Mouse (Mus musculus) midbrain, embryonic 10.5 days (tissue): ENCODE measurements around the gene Apoe. TPM values are rescaled to one million over a fixed set of nuclear protein-coding genes. Genes with fewer than 3 reads are reported as not detected.

Experiments
- DNase-seq: peaks from one replicate; pipeline ENCODE4 v3.0.0-alpha.2; 2017; ENCODE audit warnings: low spot score
- H3K27ac ChIP-seq: fragments of 300-500 bp; sonication (generic); replicated peaks from 2 replicates; pipeline ENCODE4 v1.5.1; 2016; ENCODE audit warnings: mild to moderate bottlenecking
- H3K27me3 ChIP-seq: fragments of 300-500 bp; sonication (generic); 2 replicates; pipeline ENCODE4 v1.6.1; 2016; ENCODE audit warnings: low read depth, mild to moderate bottlenecking; ENCODE audit not compliant: poor library complexity, severe bottlenecking
- H3K36me3 ChIP-seq: fragments of 300-500 bp; sonication (generic); 2 replicates; pipeline ENCODE4 v1.6.1; 2016; ENCODE audit warnings: mild to moderate bottlenecking, moderate library complexity
- H3K4me1 ChIP-seq: fragments of 300-500 bp; sonication (generic); 2 replicates; pipeline ENCODE4 v1.6.1; 2016
- H3K4me3 ChIP-seq: fragments of 300-500 bp; sonication (generic); 2 replicates; pipeline ENCODE4 v1.5.1; 2016; ENCODE audit warnings: mild to moderate bottlenecking, moderate library complexity
- H3K9me3 ChIP-seq: fragments of 300-500 bp; sonication (generic); replicated peaks from 2 replicates; pipeline ENCODE4 v1.6.1; 2016; ENCODE audit warnings: mild to moderate bottlenecking
- WGBS: fragments of 180-500 bp; shearing (Covaris S2); methylation state at CpG from one replicate; pipeline ENCODE4 v1.1.7; 2016; 5-methylcytosine and 5-hydroxymethylcytosine counted together
- polyA plus RNA-seq: library from polyadenylated mRNA; unstranded; fragments of >200 nt; fragmentation: Nextera tagmentation; extraction: Ambion mirVana; gene quantifications from 2 replicates; pipeline ENCODE4 v1.2.1, GENCODE M21; 2016

Gene Apoe
- polyA plus RNA-seq, 1 experiment from 2014 or later, result 166 TPM

DNA sequence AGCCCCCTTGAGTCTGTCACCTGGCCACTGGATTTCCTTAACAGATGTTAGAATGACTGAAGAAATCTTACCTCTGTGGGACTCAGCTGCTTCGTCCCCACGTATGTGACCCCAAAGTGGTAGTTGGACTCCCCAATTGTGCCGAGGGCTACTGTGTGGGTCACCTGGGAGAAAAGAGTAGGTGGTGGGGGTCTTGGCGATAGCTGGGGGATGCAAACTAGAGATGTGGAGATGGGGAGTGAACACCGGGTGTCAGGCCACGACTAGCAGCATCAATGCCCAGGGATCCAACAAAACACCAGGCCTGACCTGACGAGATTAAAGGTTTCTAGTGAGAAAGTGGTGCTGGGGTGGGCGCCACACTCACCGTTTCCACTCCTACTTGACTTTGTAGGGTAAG is 14.6 kb upstream of the Apoe start:
- peak overlapping the region; percentile 100; the same call in 1 of the 2 replicates for H3K4me3 ChIP-seq
- WGBS, result 88% methylated on average over 9 of the region's 9 CpGs
- DNase-seq, result no peak
- H3K4me1 ChIP-seq, result peaks cover 25% of the 10 kb centered on the region
- H3K27me3 ChIP-seq, result no peaks in the 10 kb centered on the region
- no peak overlapping the region for H3K27ac ChIP-seq
- peaks cover 63% of the 10 kb centered on the region for H3K36me3 ChIP-seq
- no peaks in the 10 kb centered on the region for H3K9me3 ChIP-seq

GRCm38 (mm10) chr7:19713196-19713595 is 14.2 kb upstream of the Apoe start:
- WGBS, result 59% methylated on average over 4 of the region's 4 CpGs
- H3K27ac ChIP-seq, result no peak overlapping the region
- peaks cover 67% of the 10 kb centered on the region for H3K36me3 ChIP-seq
- H3K27me3 ChIP-seq, result no peaks in the 10 kb centered on the region
- H3K4me3 ChIP-seq, result peak overlapping the region; percentile 100; the same call in 1 of the 2 replicates
- no peaks in the 10 kb centered on the region for H3K9me3 ChIP-seq
- H3K4me1 ChIP-seq, result peaks cover 25% of the 10 kb centered on the region
- no peak for DNase-seq

GRCm38 (mm10) chr7:19712414-19712813 is 13.4 kb upstream of the Apoe start:
- H3K9me3 ChIP-seq, result no peaks in the 10 kb centered on the region
- H3K4me1 ChIP-seq, result peaks cover 25% of the 10 kb centered on the region
- no peak overlapping the region for H3K4me3 ChIP-seq
- H3K27ac ChIP-seq, result no peak overlapping the region
- H3K36me3 ChIP-seq, result peaks cover 71% of the 10 kb centered on the region
- no peaks in the 10 kb centered on the region for H3K27me3 ChIP-seq
- no peak for DNase-seq
- 87% methylated on average over 4 of the region's 4 CpGs for WGBS

- 97% methylated on average over 10 of the region's 10 CpGs for WGBS
- DNase-seq, result no peak
- H3K4me3 ChIP-seq, result no peak overlapping the region
Observed at GRCm38 (mm10) chr7:19710650-19711049, 11.7 kb upstream of the Apoe start.

DNA sequence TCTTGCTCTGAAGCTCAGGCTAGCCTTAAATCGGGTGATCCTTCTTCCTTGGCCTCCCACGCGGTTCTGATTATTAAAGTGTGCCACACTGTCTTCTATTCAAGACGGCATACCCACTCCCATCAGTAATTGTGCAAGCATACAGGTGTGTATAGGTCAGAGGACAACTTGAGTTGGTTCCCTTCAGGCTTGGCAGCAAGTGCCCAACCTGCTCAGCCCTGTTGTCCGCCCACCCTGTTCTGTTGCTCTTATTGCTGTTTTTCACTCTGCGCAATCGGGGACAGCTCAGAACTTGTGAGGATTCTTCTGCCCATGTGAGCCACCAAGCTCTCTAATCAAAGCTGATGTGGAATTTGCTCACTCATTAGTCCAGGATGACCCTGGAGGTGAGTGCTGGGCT is 6.3 kb upstream of the Apoe start:
- no peak for DNase-seq
- Histone ChIP-seq H3K27me3 (no peaks in the 10 kb centered on the region), H3K36me3 (peaks cover 88% of the 10 kb centered on the region), H3K4me3 (no peak overlapping the region), H3K9me3 (no peaks in the 10 kb centered on the region), H3K27ac (no peak overlapping the region), H3K4me1 (peaks cover 20% of the 10 kb centered on the region)
- WGBS, result 96% methylated on average over 7 of the region's 7 CpGs

More at GRCm38 (mm10) chr7:19710650-19711049, 11.7 kb upstream of the Apoe start:
- H3K27ac ChIP-seq, result no peak overlapping the region
- no peaks in the 10 kb centered on the region for H3K27me3 ChIP-seq
- H3K4me1 ChIP-seq, result peaks cover 15% of the 10 kb centered on the region
- H3K36me3 ChIP-seq, result peaks cover 82% of the 10 kb centered on the region
- H3K9me3 ChIP-seq, result no peaks in the 10 kb centered on the region

DNA sequence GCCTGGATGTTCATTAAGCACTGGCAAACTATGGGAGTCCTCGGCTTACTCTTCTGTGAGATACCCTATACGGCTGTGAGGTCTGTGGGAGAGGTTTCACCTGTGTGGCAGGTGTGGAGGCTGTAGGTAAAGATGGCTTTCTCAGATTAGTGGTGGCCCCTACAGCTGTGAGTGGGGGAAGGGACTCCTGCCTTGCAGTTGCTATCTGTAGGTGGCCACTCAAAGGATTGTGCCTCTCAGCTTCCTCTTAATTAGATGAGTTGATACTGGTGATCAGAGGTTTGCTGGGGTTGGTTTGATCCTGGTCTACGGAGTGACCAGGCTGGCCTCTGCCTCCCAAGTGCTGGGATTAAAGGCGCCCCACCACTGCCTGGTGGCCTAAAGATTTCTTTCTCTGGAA is 5.5 kb upstream of the Apoe start:
- peaks cover 27% of the 10 kb centered on the region for H3K4me1 ChIP-seq
- 97% methylated on average over 4 of the region's 4 CpGs for WGBS
- no peaks in the 10 kb centered on the region for H3K27me3 ChIP-seq
- no peak for DNase-seq
- no peaks in the 10 kb centered on the region for H3K9me3 ChIP-seq
- peaks cover 80% of the 10 kb centered on the region for H3K36me3 ChIP-seq
- no peak overlapping the region for H3K27ac ChIP-seq
- no peak overlapping the region for H3K4me3 ChIP-seq

GRCm38 (mm10) chr7:19702859-19703555 is 4.0 kb upstream of the Apoe start:
- H3K27ac ChIP-seq, result no peak overlapping the region

DNA sequence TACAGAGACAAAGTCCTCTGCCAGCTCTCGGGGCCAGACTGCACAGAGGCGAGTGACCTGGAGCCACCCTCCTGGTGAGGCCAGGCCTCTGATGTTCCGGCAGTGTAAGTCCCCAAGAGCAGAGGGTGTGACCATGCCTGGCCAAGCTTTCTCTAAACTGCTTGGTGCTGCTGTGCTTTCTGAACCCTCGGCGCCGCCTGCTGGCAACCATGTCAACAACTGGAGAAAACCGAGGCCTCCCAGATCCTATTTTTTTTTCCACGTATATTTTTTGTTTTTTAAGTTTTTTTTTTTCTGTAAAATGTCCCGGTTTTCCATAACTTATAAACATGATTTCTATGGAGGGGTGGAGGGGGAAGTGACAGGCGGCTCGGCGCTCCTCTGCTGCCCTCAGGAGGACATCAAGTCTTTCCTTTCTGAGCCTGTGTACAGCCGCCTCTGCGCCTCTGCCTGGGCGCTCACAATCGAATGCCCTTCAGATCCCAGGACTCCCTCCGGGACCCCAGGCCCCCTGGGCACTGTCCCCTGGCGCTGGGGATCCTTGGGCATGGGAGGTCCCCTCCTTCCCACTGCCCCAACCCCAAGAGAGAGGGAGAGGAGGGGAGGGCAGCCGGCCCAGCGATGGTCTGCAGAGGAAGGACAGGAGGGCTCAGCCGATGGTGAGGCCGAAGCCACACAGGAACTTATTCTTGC is 2.2 kb upstream of the Apoe start:
- peaks cover 6% of the 10 kb centered on the region for H3K9me3 ChIP-seq
- H3K36me3 ChIP-seq, result peaks cover 56% of the 10 kb centered on the region
- H3K27ac ChIP-seq, result peak overlapping the region; percentile 63
- peaks cover 46% of the 10 kb centered on the region for H3K4me1 ChIP-seq
- H3K27me3 ChIP-seq, result no peaks in the 10 kb centered on the region
- DNase-seq, result peak; percentile 71
- 26% methylated on average over 22 of the region's 22 CpGs for WGBS
- H3K4me3 ChIP-seq, result peak overlapping the region; percentile 29

More at GRCm38 (mm10) chr7:19702859-19703555, 4.0 kb upstream of the Apoe start:
- peaks cover 65% of the 10 kb centered on the region for H3K36me3 ChIP-seq
- H3K4me1 ChIP-seq, result peaks cover 41% of the 10 kb centered on the region
- no peaks in the 10 kb centered on the region for H3K27me3 ChIP-seq
- H3K9me3 ChIP-seq, result no peaks in the 10 kb centered on the region
- WGBS, result 89% methylated on average over 16 of the region's 16 CpGs
- DNase-seq, result no peak
- no peak overlapping the region for H3K4me3 ChIP-seq

DNA sequence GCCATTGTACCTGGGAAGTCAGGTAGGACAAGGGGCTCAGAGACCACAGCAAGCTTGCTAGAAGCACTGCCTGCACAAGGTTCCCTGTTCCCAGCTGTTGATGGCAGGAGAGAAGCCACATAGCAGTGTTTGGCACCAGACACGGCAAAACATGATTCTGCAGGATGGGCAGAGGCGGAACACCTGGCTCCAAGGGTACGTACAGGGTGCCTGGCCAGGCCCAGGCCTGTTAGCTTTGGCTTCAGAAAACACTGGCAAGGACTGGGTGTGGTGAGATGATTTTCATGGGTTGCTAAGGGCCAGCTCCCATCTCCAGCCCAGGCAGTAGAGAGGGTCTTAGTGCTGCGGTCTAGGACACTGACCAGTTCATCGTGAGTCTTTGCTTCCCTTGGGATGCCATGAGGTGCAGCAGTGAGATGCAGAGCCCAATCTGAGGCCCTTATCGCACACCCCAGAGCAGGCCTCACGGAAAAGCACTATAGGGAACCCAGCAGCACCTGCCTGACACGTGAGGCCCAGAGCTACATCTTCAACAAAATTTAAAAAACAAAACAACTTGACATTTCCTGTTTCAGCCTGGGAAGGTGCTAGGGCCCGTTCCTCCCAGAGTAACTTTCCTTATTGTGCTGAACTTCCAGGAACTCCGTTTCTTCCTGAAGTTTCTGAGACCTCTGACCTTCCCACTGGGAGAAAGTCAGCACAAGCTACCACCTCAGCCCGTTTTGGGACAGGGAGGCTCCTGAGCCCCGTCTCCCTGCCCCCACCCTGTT is 1.5 kb upstream of the Apoe start:
- peaks cover 46% of the 10 kb centered on the region for H3K4me1 ChIP-seq
- H3K4me3 ChIP-seq, result peak overlapping the region; percentile 29; the same call in 1 of the 2 replicates
- peaks cover 56% of the 10 kb centered on the region for H3K36me3 ChIP-seq
- DNase-seq, result no peak
- H3K27ac ChIP-seq, result peak overlapping the region; percentile 38; the same call in 1 of the 2 replicates
- H3K9me3 ChIP-seq, result peaks cover 6% of the 10 kb centered on the region
- no peaks in the 10 kb centered on the region for H3K27me3 ChIP-seq
- WGBS, result 62% methylated on average over 12 of the region's 12 CpGs

- H3K4me1 ChIP-seq, result peaks cover 46% of the 10 kb centered on the region
- no peak overlapping the region for H3K4me3 ChIP-seq
- H3K27ac ChIP-seq, result peak overlapping the region; percentile 80; the same call in 1 of the 2 replicates
- 78% methylated on average over 4 of the region's 4 CpGs for WGBS
- no peaks in the 10 kb centered on the region for H3K27me3 ChIP-seq
- H3K9me3 ChIP-seq, result peaks cover 6% of the 10 kb centered on the region
- H3K36me3 ChIP-seq, result peaks cover 49% of the 10 kb centered on the region
- no peak for DNase-seq
Observed at GRCm38 (mm10) chr7:19699827-19700148, 800 bp upstream of the Apoe start.

GRCm38 (mm10) chr7:19697949-19698906 is 760 bp downstream of the Apoe start:
- Histone ChIP-seq H3K4me3 (peak overlapping the region; percentile 59), H3K4me1 (peaks cover 51% of the 10 kb centered on the region), H3K9me3 (peaks cover 6% of the 10 kb centered on the region), H3K27me3 (no peaks in the 10 kb centered on the region), H3K27ac (peak overlapping the region; percentile 80), H3K36me3 (peaks cover 33% of the 10 kb centered on the region)
- peak; percentile 57 for DNase-seq
- 1% methylated on average over 28 of the region's 28 CpGs for WGBS

DNA sequence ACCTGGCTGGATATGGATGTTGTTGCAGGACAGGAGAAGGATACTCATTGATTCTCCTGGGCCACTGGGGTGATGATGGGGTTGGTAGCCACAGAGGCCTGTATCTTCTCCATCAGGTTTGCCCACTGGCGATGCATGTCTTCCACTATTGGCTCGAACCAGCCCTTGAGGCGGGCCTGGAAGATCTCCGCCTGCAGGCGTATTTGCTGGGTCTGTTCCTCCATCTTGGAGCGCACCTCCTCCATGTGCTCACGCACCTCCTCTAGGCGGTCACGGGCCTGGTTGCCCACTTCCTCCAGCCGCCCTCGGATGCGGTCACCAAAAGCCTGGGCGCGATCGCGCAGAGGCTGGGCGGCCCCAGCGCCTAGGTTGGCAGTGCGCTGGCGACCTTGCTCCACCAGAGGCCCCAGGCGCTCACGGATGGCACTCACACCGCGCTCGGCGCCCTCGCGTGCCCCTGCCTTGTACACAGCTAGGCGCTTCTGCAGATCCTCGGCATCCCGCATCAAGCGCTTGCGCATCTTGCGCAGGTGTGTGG is 2.6 kb downstream of the Apoe start:
- H3K36me3 ChIP-seq, result peaks cover 15% of the 10 kb centered on the region
- H3K9me3 ChIP-seq, result peaks cover 7% of the 10 kb centered on the region
- no peak overlapping the region for H3K4me3 ChIP-seq
- H3K27ac ChIP-seq, result no peak overlapping the region
- no peak for DNase-seq
- peaks cover 60% of the 10 kb centered on the region for H3K4me1 ChIP-seq
- WGBS, result 90% methylated on average over 34 of the region's 34 CpGs
- H3K27me3 ChIP-seq, result no peaks in the 10 kb centered on the region
